ENCODE assay signal across 8 mouse cellular contexts in the genomic region with DNA sequence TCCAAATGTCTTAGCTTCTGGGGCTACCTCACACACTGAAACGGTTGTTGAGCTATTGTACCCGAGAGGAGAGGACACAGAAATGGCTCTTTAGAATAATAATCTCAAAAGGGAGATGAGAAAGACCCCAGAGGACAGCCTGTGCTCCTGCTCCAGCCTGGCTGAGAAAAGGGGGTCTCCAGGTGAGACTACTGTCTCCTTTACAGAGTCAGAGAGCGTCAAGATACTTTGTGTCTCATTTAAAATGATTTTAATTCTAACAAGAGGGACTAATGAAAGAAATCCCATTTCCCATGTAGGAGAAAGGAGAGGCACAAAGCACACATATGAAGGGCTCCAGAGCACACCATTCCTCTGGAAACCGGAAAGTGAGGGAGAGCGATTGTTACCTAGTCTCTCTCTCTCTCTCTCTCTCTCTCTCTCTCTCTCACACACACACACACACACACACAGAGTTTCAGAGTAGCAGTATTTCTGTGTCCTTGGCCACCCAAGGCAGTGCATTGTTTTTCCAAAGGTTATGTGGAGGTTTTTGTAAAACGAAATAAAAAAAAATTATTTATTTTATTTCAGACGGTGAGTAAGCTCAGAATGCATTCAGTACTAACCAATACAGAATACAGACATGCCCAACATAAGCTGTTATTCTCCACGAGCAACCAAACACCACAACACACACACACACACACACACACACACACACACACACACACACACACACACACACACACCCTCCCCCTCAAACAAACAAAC.
DNase-seq lines count a peak whose midpoint lies in the region; ATAC-seq lines count a peak whose summit lies in the region.

No protein-coding gene starts in this region.

- no peak for DNase-seq in heart, postnatal 36 days
- peak; percentile 26 for DNase-seq in right cerebral cortex, postnatal 25 days
- no peak for DNase-seq in right cerebral cortex, postnatal 14 days
- no peak for DNase-seq in limb, embryonic 10.5 days (ENCODE audit: low spot score)
- DNase-seq in liver, embryonic 11.5 days (ENCODE audit: low spot score) = no peak
- DNase-seq in thymus, postnatal 4 days = no peak

- H3K27ac ChIP-seq in heart, embryonic 11.5 days (ENCODE audit: low read depth, low read length) = 0 out of 2 replicates have a peak overlapping the region, but pooled peaks have one; percentile 29
- peak overlapping the region; percentile 90 for H3K27ac ChIP-seq in limb, embryonic 10.5 days
- H3K27ac ChIP-seq in liver, embryonic 11.5 days (ENCODE audit: low read depth, low read length) = no peak overlapping the region

- no peaks in the 10 kb centered on the region for H3K27me3 ChIP-seq in heart, embryonic 11.5 days (ENCODE audit: control insufficient read depth, insufficient read depth, low read length)
- no peaks in the 10 kb centered on the region for H3K27me3 ChIP-seq in limb, embryonic 10.5 days (ENCODE audit: low read depth, poor library complexity, severe bottlenecking)
- no peaks in the 10 kb centered on the region for H3K27me3 ChIP-seq in liver, embryonic 11.5 days (replicated peaks; ENCODE audit: control insufficient read depth, insufficient read depth, low read length)

- H3K9me3 ChIP-seq in heart, embryonic 11.5 days (replicated peaks; ENCODE audit: control insufficient read depth, low read length) = no peaks in the 10 kb centered on the region
- no peaks in the 10 kb centered on the region for H3K9me3 ChIP-seq in limb, embryonic 10.5 days (replicated peaks)
- H3K9me3 ChIP-seq in liver, embryonic 11.5 days (ENCODE audit: control insufficient read depth, low read length) = no peaks in the 10 kb centered on the region

- peak overlapping the region; percentile 78 for H3K9ac ChIP-seq in heart, embryonic 11.5 days (ENCODE audit: low read depth, low read length)
- H3K9ac ChIP-seq in liver, embryonic 11.5 days (ENCODE audit: low read depth, low read length) = no peak overlapping the region

- H3K4me2 ChIP-seq in heart, embryonic 11.5 days = peak overlapping the region; percentile 80
- no peak overlapping the region for H3K4me2 ChIP-seq in liver, embryonic 11.5 days

- H3K4me3 ChIP-seq in heart, embryonic 11.5 days (ENCODE audit: low read depth, low read length) = peak overlapping the region; percentile 46
- peak overlapping the region; percentile 45 for H3K4me3 ChIP-seq in limb, embryonic 10.5 days
- no peak overlapping the region for H3K4me3 ChIP-seq in liver, embryonic 11.5 days (ENCODE audit: low read depth, low read length)

- WGBS in heart, embryonic 11.5 days (ENCODE audit: insufficient replicate concordance) = 61% methylated on average over 8 of the region's 8 CpGs
- WGBS in limb, embryonic 10.5 days = 68% methylated on average over 8 of the region's 8 CpGs
- 60% methylated on average over 8 of the region's 8 CpGs for WGBS in liver, embryonic 11.5 days

- peaks cover 23% of the 10 kb centered on the region for H3K4me1 ChIP-seq in heart, embryonic 11.5 days (ENCODE audit: control insufficient read depth, insufficient read depth, low read length)
- H3K4me1 ChIP-seq in limb, embryonic 10.5 days = peaks cover 53% of the 10 kb centered on the region
- no peaks in the 10 kb centered on the region for H3K4me1 ChIP-seq in liver, embryonic 11.5 days (replicated peaks; ENCODE audit: control insufficient read depth, insufficient read depth, low read length)

- intact Hi-C loops in heart, postnatal 36 days (cut with DNase I) = loop anchor here (2.0 to 5.0 kb wide), 3 partner anchors 50 to 150 kb away; no protein-coding TSS in a partner anchor

- no peak for ATAC-seq in heart, embryonic 11.5 days (replicated peaks; ENCODE audit: insufficient number of reproducible peaks, low FRiP score, low TSS enrichment)
- no peak for ATAC-seq in liver, embryonic 11.5 days (replicated peaks; ENCODE audit: low FRiP score)
- no peak for ATAC-seq in erythroblast, adult 5-6 weeks (replicated peaks; ENCODE audit: low FRiP score, poor library complexity, severe bottlenecking)

- H3K36me3 ChIP-seq in heart, embryonic 11.5 days (ENCODE audit: control insufficient read depth, insufficient read depth, low read length) = no peaks in the 10 kb centered on the region
- H3K36me3 ChIP-seq in limb, embryonic 10.5 days = no peaks in the 10 kb centered on the region
- no peaks in the 10 kb centered on the region for H3K36me3 ChIP-seq in liver, embryonic 11.5 days (ENCODE audit: control insufficient read depth, insufficient read depth, low read length)
